Mouse (Mus musculus): ENCODE measurements around the gene Ormdl3.

DNA sequence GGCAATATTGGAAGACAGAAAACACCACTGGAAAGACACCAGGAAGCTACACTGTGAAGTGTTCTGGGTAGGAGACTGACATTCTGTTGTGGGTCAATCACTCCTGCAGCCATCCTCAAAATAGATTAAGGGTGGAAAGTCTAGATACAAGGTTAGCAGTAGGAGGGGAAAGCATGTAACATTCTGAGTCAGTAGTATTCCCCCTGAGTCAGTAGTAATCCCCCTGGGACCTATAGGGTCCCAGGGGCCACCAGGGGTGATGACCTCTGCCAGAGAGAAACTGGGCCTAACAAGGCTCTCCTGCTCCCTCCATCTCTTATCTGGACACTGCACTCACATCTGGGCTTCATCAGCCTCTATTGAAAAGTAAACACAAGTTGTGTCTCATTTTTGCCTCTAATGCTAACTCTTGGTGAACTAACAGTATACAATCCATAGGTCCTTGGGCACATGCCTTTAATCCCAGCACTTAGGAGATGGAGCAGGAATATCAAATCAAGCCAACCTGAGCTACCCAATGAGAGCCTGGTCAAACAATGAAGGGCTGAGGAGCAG is 49.6 kb downstream of the Ormdl3 start:
- TF ChIP-seq NRF1 (IDR thresholded peaks at IDR 0.05; ENCODE audit: insufficient read depth, low read depth, low read length, poor library complexity, severe bottlenecking) (no peak), POLR2A (IDR thresholded peaks at IDR 0.05; ENCODE audit: control insufficient read depth in 1 of 2, insufficient read depth in 1 of 2, low read depth in 1 of 2, low read length in 2 of 2, poor library complexity in 1 of 2) (no peak), TCF12 (IDR thresholded peaks at IDR 0.05; ENCODE audit: low read depth, low read length) (no peak), SMC3 (IDR thresholded peaks at IDR 0.05; ENCODE audit: low read depth, low read length) (no peak), CTCF (IDR thresholded peaks at IDR 0.05 in 2 of 3, conservative IDR thresholded peaks at IDR 0.05 in 1 of 3; ENCODE audit: control insufficient read depth in 1 of 3, insufficient read depth in 1 of 3, low read depth in 2 of 3, low read length in 3 of 3, poor library complexity in 1 of 3, severe bottlenecking in 1 of 3) (no peak)

All from MEL (cell line).